Mouse (Mus musculus) large intestine, adult 2 months (tissue): ENCODE results near the gene Dctn2. TPM values are rescaled to one million over a fixed set of nuclear protein-coding genes. Genes with fewer than 3 reads are reported as not detected.
"Not testable (repeated sequence)": the region's sequence is repeated elsewhere in the genome, so short reads cannot be mapped to it uniquely, and the experiment has no call there.

Source experiments
- DNase-seq: peaks from one replicate; pipeline ENCODE4 v3.0.0-alpha.2; 2012; ENCODE audit warnings: low read depth, low spot score
- WGBS: fragments of 180-500 bp; shearing (Covaris S2); methylation state at CpG from one replicate; pipeline ENCODE4 v1.1.7; 2018; 5-methylcytosine and 5-hydroxymethylcytosine counted together
- polyA plus RNA-seq: library from polyadenylated mRNA; depleted of rRNA; stranded (reverse); fragments of >200 nt; gene quantifications from 2 replicates; pipeline ENCODE4 v1.2.3, GENCODE M21; 2012

The Dctn2 gene
- polyA plus RNA-seq, 1 experiment, result 181 TPM

GRCm38 (mm10) chr10:127309167-127309566 is 43.0 kb downstream of the Dctn2 start:
- WGBS, result 81% methylated on average over 3 of the region's 3 CpGs

GRCm38 (mm10) chr10:127310523-127311475 is 44.6 kb downstream of the Dctn2 start:
- 23% methylated on average over 23 of the region's 23 CpGs for WGBS
- no peak for DNase-seq

More at GRCm38 (mm10) chr10:127309167-127309566, 43.0 kb downstream of the Dctn2 start:
- not testable (repeated sequence) for DNase-seq

DNA sequence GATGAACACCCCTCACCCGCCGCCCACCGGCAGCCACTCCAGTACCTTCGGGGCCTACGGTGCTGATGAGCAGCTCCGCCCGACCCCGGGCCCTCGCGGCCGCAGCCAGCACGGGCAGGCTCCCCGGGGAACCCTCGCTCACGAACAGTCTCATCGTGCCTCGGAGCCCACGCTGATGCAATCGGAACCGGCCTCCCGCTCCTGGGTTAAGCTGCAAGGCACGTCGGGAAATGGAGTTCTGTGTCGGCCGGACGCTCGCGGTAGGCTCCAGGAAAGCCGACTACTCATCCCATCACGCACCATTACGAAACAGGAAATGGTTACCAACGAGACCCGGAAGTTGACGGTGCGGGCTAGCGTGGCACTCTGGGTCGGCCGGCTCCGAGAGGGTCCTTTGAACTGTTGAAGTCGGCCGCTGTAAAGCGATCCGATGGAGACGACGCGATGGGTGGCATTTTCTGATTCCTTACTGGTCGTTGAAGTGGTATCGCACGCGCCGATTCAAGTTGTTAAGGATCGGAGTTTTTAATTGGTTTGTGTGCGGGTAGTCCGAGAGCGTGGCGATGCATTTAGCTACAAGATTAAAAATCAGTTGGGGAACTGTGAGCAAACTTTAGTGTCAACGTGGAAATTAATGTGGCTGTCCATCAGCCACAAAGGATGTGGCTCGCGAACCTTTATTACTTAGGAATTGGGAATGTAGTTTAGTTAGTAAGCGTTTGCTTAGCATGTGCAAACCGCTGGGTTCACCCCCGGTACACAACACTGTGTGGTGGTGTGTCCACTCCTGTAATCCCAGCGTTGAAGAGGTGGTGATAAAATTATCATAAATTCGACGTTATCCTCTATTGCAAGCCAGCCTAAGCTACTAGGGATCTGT is 45.5 kb downstream of the Dctn2 start, which contains the start of gene Mars:
TSS of gene Mars (minus strand) at position 311 of the 880 bp plus-strand sequence.
- under 1% methylated on average over 65 of the region's 65 CpGs for WGBS
- DNase-seq, result peak; percentile 98

GRCm38 (mm10) chr10:127312356-127312676 is 46.1 kb downstream of the Dctn2 start:
- DNase-seq, result peak; percentile 69
- under 1% methylated on average over 4 of the region's 4 CpGs for WGBS

DNA sequence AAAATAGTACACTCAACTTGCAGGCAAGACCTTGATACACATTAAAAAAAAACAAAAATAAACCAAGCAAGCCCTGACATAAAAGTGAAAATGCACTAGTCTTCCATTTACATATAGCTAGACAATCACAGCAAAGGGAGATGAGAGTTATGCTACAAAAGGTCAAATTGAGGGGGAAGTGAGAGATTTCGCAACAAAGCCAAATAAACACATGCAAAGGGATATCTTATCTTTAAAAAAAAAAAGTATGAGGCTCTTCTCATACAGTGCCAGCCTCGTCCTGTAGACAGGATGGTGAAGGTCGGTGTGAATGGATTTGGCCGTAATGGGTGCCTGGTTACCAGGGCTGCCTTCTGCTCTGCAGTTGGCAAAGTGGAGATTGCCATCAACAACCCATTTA is 46.7 kb downstream of the Dctn2 start:
- 55% methylated on average over 4 of the region's 4 CpGs for WGBS
- DNase-seq, result no peak

DNA sequence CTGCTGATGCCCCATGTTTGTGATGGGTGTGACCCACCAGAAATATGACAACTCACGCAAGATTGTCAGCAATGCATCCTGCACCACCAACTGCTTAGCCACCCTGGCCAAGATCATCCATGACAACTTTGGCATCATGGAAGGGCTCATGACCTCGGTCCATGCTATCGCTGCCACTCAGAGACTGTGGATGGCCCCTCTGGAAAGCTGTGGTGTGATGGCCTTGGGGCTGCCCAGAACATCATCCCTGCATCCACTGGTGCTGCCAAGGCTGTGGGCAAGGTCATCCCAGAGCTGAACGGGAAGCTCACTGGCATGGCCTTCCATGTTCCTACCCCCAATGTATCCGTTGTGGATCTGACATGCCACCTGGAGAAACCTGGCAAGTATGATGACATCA is 47.3 kb downstream of the Dctn2 start:
- 94% methylated on average over 5 of the region's 5 CpGs for WGBS
- DNase-seq, result not testable (repeated sequence)

DNA sequence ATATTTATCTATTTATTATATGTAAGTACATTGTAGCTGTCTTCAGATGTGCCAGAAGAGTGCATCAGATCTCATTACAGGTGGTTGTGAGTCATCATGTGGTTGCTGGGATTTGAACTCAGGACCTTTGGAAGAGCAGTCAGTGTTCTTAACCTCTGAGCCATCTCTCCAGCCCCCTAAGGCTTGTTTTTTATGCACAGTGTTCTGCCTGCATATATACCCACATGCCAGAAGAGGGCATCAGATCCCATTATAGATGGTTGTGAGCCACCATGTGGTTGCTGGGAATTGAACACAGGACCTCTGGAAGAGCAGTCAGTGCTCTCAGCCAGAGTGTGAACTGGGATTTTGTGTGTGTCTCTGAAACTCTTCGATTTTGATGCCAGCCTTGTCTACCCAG is 48.8 kb downstream of the Dctn2 start:
- WGBS, result 74% methylated on average over 1 of the region's 1 CpGs
- DNase-seq, result not testable (repeated sequence)

GRCm38 (mm10) chr10:127317277-127317676 is 51.1 kb downstream of the Dctn2 start:
- 81% methylated on average over 2 of the region's 2 CpGs for WGBS
- no peak for DNase-seq

DNA sequence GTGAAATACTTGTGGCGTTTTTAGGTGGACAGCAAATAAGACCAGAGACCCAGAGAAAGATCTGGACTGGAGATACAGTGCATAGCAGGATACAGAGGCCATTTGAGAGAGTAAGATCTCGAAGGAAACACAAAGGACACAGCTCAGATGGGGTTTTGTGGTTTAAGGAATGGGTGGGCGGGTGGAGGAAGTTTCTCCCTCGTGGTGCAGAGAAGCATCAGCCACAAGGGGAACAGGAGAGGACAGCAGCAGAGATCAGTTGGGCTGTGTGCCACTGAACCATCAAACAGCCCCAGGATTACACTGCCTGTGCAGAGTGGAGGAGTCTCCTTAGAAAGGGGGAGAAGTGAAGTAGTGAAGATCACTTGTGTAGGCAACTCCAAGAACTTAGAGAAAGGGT is 51.8 kb downstream of the Dctn2 start:
- DNase-seq, result no peak
- WGBS, result 39% methylated on average over 4 of the region's 4 CpGs

DNA sequence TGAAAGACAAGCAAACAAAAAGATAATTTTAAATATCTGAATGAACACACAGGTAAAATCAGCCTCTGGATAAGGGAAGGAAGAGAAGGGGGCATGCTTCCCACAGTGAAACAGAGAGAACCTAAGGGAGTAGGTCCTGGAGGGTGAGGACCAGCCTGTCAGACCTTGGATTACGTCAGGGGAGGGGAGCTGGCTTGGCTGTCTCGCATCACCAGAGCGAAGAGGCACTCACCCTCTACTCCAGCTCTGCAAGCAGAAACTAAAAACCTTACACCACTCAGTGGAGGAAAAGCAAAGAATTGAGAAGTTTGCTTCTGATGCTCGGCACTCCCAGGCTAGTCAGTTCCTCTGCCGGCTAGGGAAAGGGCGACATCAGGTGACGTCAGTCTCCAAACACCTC is 53.8 kb downstream of the Dctn2 start:
- DNase-seq, result no peak
- WGBS, result 73% methylated on average over 7 of the region's 7 CpGs

GRCm38 (mm10) chr10:127321621-127322020 is 55.5 kb downstream of the Dctn2 start, which contains the start of gene Arhgap9:
Gene Arhgap9 (plus strand): TSS chr10:127321964.
- no peak for DNase-seq
- 80% methylated on average over 3 of the region's 3 CpGs for WGBS

DNA sequence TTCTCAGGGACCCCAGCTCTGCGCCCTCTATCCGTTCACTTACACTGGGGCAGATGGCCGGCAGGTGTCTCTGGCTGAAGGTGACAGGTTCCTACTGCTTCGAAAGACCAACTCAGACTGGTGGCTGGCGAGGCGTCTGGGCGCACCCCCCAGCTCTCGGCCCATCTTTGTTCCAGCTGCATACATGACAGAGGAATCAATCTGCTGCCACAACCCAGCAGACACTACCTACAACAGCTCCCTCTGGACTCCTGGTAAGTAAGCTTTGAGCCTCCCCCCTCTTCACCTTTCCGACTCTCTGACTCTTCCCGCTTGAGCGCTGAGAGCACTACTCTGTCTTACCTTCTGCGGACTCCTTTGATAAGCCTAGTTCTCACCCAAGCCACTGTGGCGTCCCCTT is 56.0 kb downstream of the Dctn2 start:
- WGBS, result 72% methylated on average over 13 of the region's 13 CpGs
- DNase-seq, result no peak

GRCm38 (mm10) chr10:127322669-127323068 is 56.5 kb downstream of the Dctn2 start:
- no peak for DNase-seq
- 38% methylated on average over 4 of the region's 4 CpGs for WGBS

DNA sequence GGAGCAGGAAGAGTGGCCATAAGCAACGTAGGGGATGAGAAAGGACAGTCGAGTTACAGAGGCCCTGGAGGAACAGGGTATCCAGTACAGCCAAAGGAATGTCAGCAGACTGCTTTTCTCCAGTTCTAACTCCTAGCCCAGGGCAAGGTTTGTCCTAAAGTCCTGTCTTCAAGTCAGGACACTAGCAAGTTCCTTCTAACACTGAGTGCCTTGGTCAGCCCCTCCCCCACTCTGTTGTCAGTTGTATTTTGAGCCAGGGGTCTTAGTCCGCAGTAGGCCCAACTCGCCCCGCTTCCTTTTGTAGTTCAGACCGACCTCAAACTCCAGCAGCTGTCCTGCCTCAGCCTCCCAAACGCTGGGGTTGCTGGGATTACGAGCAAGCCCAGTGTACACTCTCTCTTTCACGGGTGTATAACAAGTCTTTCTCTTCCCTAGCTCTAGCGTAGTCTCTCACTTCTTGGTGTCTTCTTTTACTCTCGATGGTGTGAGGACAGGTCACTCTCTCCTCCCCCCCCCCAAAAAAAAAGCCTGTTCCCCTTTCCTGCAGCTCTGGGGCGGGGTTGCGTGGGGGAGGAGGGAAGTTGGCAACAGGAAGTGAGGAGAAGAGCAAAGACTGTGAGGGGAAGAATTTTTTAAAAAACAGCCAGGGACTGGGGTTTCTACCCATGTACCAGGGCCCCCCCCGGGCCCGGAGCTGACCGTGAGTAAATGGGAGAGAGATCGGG is 57.1 kb downstream of the Dctn2 start:
- WGBS, result 73% methylated on average over 17 of the region's 17 CpGs
- no peak for DNase-seq

GRCm38 (mm10) chr10:127324495-127324894 is 58.3 kb downstream of the Dctn2 start:
- 5% methylated on average over 7 of the region's 7 CpGs for WGBS
- peak; percentile 60 for DNase-seq

GRCm38 (mm10) chr10:127325454-127326016 is 59.4 kb downstream of the Dctn2 start:
- WGBS, result 45% methylated on average over 14 of the region's 14 CpGs
- no peak for DNase-seq

- 3% methylated on average over 54 of the region's 54 CpGs for WGBS
- DNase-seq, result no peak
Measured at GRCm38 (mm10) chr10:127326017-127326801, 60.0 kb downstream of the Dctn2 start.

- 28% methylated on average over 29 of the region's 29 CpGs for WGBS
- no peak for DNase-seq
Measured at GRCm38 (mm10) chr10:127326828-127327227, 60.7 kb downstream of the Dctn2 start.
